ENCODE assay signal across 27 mouse cellular contexts in genomic region chr14:68307973-68308660, GRCm38 (mm10).
DNase-seq lines count a peak whose midpoint lies in the region; ATAC-seq and TF ChIP-seq lines count a peak whose summit lies in the region.
"Had no signal": no experiment of that assay in that cellular context is flagged by ENCODE, and none has a peak within 500 bp of the region (broad histone marks: within the 10 kb centered on the region; RNA-seq: fewer than 3 reads in every experiment).

No protein-coding gene starts in this region.

- H3K4me3 ChIP-seq in forebrain, embryonic 14.5 days (ENCODE audit: low read depth, low read length), result no peak overlapping the region
- H3K4me3 ChIP-seq in forebrain, embryonic 10.5 days, result no peak overlapping the region
- no peak overlapping the region for H3K4me3 ChIP-seq in limb, embryonic 13.5 days
- H3K4me3 ChIP-seq in limb, embryonic 10.5 days, result no peak overlapping the region
- no peak overlapping the region for H3K4me3 ChIP-seq in embryonic facial prominence, embryonic 13.5 days
- no peak overlapping the region for H3K4me3 ChIP-seq in limb, embryonic 14.5 days (replicated peaks; ENCODE audit: low read length)
- H3K4me3 ChIP-seq: heart, adult 2 months; heart, embryonic 13.5 days; limb, embryonic 12.5 days; liver, embryonic 13.5 days; stomach, embryonic 15.5 days had no signal

- no peaks in the 10 kb centered on the region for H3K4me1 ChIP-seq in forebrain, embryonic 14.5 days (ENCODE audit: control insufficient read depth, insufficient read depth, low read length)
- H3K4me1 ChIP-seq in forebrain, embryonic 10.5 days, result no peaks in the 10 kb centered on the region
- no peaks in the 10 kb centered on the region for H3K4me1 ChIP-seq in limb, embryonic 13.5 days
- no peaks in the 10 kb centered on the region for H3K4me1 ChIP-seq in limb, embryonic 10.5 days
- H3K4me1 ChIP-seq in embryonic facial prominence, embryonic 13.5 days, result peaks cover 3% of the 10 kb centered on the region
- no peaks in the 10 kb centered on the region for H3K4me1 ChIP-seq in limb, embryonic 14.5 days (ENCODE audit: control insufficient read depth, insufficient read depth, low read length)
- H3K4me1 ChIP-seq: limb, embryonic 12.5 days; liver, embryonic 13.5 days; stomach, embryonic 15.5 days had no signal

- no peak overlapping the region for H3K4me2 ChIP-seq in forebrain, embryonic 14.5 days (ENCODE audit: low read length)
- no peak overlapping the region for H3K4me2 ChIP-seq in limb, embryonic 13.5 days (replicated peaks)
- H3K4me2 ChIP-seq in embryonic facial prominence, embryonic 13.5 days, result no peak overlapping the region
- H3K4me2 ChIP-seq in limb, embryonic 14.5 days (replicated peaks; ENCODE audit: low read depth, low read length, severe bottlenecking), result no peak overlapping the region
- H3K4me2 ChIP-seq: heart, embryonic 13.5 days; limb, embryonic 12.5 days; liver, embryonic 13.5 days; stomach, embryonic 15.5 days had no signal

- 67% methylated on average over 2 of the region's 2 CpGs for WGBS in forebrain, embryonic 14.5 days
- 88% methylated on average over 2 of the region's 2 CpGs for WGBS in forebrain, embryonic 10.5 days
- 58% methylated on average over 2 of the region's 2 CpGs for WGBS in limb, embryonic 13.5 days
- 80% methylated on average over 2 of the region's 2 CpGs for WGBS in limb, embryonic 10.5 days
- WGBS in embryonic facial prominence, embryonic 13.5 days, result 50% methylated on average over 2 of the region's 2 CpGs
- 63% methylated on average over 2 of the region's 2 CpGs for WGBS in limb, embryonic 14.5 days

- TF ChIP-seq POLR2A in limb, embryonic 14.5 days (IDR thresholded peaks at IDR 0.05; ENCODE audit: borderline replicate concordance, extremely low read depth, insufficient read depth, insufficient read length), result no peak

- no peaks in the 10 kb centered on the region for H3K9me3 ChIP-seq in forebrain, embryonic 14.5 days (replicated peaks; ENCODE audit: control insufficient read depth, low read length)
- H3K9me3 ChIP-seq in forebrain, embryonic 10.5 days, result no peaks in the 10 kb centered on the region
- H3K9me3 ChIP-seq in limb, embryonic 13.5 days, result no peaks in the 10 kb centered on the region
- H3K9me3 ChIP-seq in limb, embryonic 10.5 days (replicated peaks), result no peaks in the 10 kb centered on the region
- no peaks in the 10 kb centered on the region for H3K9me3 ChIP-seq in embryonic facial prominence, embryonic 13.5 days
- no peaks in the 10 kb centered on the region for H3K9me3 ChIP-seq in limb, embryonic 14.5 days (ENCODE audit: control insufficient read depth, low read length)
- H3K9me3 ChIP-seq: heart, embryonic 13.5 days; limb, embryonic 12.5 days; liver, embryonic 13.5 days; stomach, embryonic 15.5 days had no signal

- H3K9ac ChIP-seq in forebrain, embryonic 14.5 days (ENCODE audit: low read length), result no peak overlapping the region
- no peak overlapping the region for H3K9ac ChIP-seq in limb, embryonic 13.5 days
- no peak overlapping the region for H3K9ac ChIP-seq in embryonic facial prominence, embryonic 13.5 days
- H3K9ac ChIP-seq in limb, embryonic 14.5 days (ENCODE audit: low read depth, low read length, severe bottlenecking), result no peak overlapping the region
- H3K9ac ChIP-seq: heart, embryonic 13.5 days; limb, embryonic 12.5 days; liver, embryonic 13.5 days; stomach, embryonic 15.5 days had no signal

- no peaks in the 10 kb centered on the region for H3K36me3 ChIP-seq in forebrain, embryonic 14.5 days (ENCODE audit: control insufficient read depth, insufficient read depth, low read length)
- no peaks in the 10 kb centered on the region for H3K36me3 ChIP-seq in forebrain, embryonic 10.5 days (replicated peaks)
- no peaks in the 10 kb centered on the region for H3K36me3 ChIP-seq in limb, embryonic 13.5 days
- no peaks in the 10 kb centered on the region for H3K36me3 ChIP-seq in limb, embryonic 10.5 days
- H3K36me3 ChIP-seq in embryonic facial prominence, embryonic 13.5 days, result no peaks in the 10 kb centered on the region
- H3K36me3 ChIP-seq in limb, embryonic 14.5 days (ENCODE audit: control insufficient read depth, insufficient read depth, low read length), result no peaks in the 10 kb centered on the region
- H3K36me3 ChIP-seq: heart, embryonic 13.5 days; limb, embryonic 12.5 days; liver, embryonic 13.5 days; stomach, embryonic 15.5 days had no signal

- H3K27me3 ChIP-seq in forebrain, embryonic 14.5 days (replicated peaks; ENCODE audit: control insufficient read depth, insufficient read depth, low read length), result no peaks in the 10 kb centered on the region
- H3K27me3 ChIP-seq in forebrain, embryonic 10.5 days (ENCODE audit: poor library complexity, severe bottlenecking), result no peaks in the 10 kb centered on the region
- H3K27me3 ChIP-seq in limb, embryonic 13.5 days, result no peaks in the 10 kb centered on the region
- no peaks in the 10 kb centered on the region for H3K27me3 ChIP-seq in limb, embryonic 10.5 days (ENCODE audit: low read depth, poor library complexity, severe bottlenecking)
- H3K27me3 ChIP-seq in embryonic facial prominence, embryonic 13.5 days, result no peaks in the 10 kb centered on the region
- no peaks in the 10 kb centered on the region for H3K27me3 ChIP-seq in limb, embryonic 14.5 days (ENCODE audit: control insufficient read depth, insufficient read depth, low read length)
- H3K27me3 ChIP-seq: heart, embryonic 13.5 days; limb, embryonic 12.5 days; liver, embryonic 13.5 days; stomach, embryonic 15.5 days had no signal

- H3K27ac ChIP-seq in forebrain, embryonic 14.5 days (ENCODE audit: low read depth, low read length), result no peak overlapping the region; the same call in 1 of the 2 replicates
- no peak overlapping the region for H3K27ac ChIP-seq in forebrain, embryonic 10.5 days
- H3K27ac ChIP-seq in limb, embryonic 13.5 days, result no peak overlapping the region
- no peak overlapping the region for H3K27ac ChIP-seq in limb, embryonic 10.5 days
- peak overlapping the region; percentile 55; the same call in 1 of the 2 replicates for H3K27ac ChIP-seq in embryonic facial prominence, embryonic 13.5 days
- H3K27ac ChIP-seq in limb, embryonic 14.5 days (replicated peaks; ENCODE audit: low read depth, low read length), result no peak overlapping the region
- H3K27ac ChIP-seq: heart, adult 2 months; heart, embryonic 13.5 days; hindbrain, postnatal 0 days; limb, embryonic 12.5 days; liver, embryonic 13.5 days; stomach, embryonic 15.5 days had no signal

- ATAC-seq in forebrain, embryonic 14.5 days, result peak; percentile 52; the same call in 1 of the 2 replicates
- ATAC-seq in limb, embryonic 13.5 days (ENCODE audit: low FRiP score, low read depth), result peak; percentile 28; the same call in 1 of the 2 replicates
- ATAC-seq in embryonic facial prominence, embryonic 13.5 days (ENCODE audit: insufficient number of reproducible peaks, insufficient read depth, low FRiP score, low TSS enrichment, low read depth), result no peak
- ATAC-seq in limb, embryonic 14.5 days (ENCODE audit: low FRiP score, low read depth), result no peak
- ATAC-seq: hindbrain, postnatal 0 days; intestine, embryonic 16.5 days; Patski had no signal

- peak; percentile 68 for DNase-seq in forebrain, embryonic 14.5 days (ENCODE audit: low spot score)
- DNase-seq in forebrain, embryonic 10.5 days (ENCODE audit: extremely low spot score, low spot score), result no peak
- DNase-seq in limb, embryonic 10.5 days (ENCODE audit: low spot score), result no peak
- DNase-seq in limb, embryonic 14.5 days (ENCODE audit: low spot score), result peak; percentile 29
- DNase-seq in kidney, adult 18-20 months, result no peak
- no peak for DNase-seq in gastrocnemius, postnatal 10 days
- DNase-seq: adrenal gland, adult 8-10 months; cerebellum, adult 9-10 months; gastrocnemius, postnatal 36 days; heart, adult 2 months; heart, postnatal 14 days; kidney, postnatal 25 days; liver, embryonic 13.5 days; lung, adult 2 months; lung, postnatal 36 days; midbrain, embryonic 14.5 days; right cerebral cortex, postnatal 4 days; thymus, adult 18-20 months; thymus, postnatal 36 days had no signal

Comparison
In these comparisons a context has a peak if more than half of its experiments do, and no peak if none do; other contexts are left out.
1. ATAC-seq: peak in forebrain, embryonic 14.5 days (single experiment) and limb, embryonic 13.5 days (single experiment); none in embryonic facial prominence, embryonic 13.5 days (single experiment) and limb, embryonic 14.5 days (single experiment).
2. DNase-seq: peak in forebrain, embryonic 14.5 days (single experiment) and limb, embryonic 14.5 days (single experiment); none in forebrain, embryonic 10.5 days (single experiment), limb, embryonic 10.5 days (single experiment), kidney, adult 18-20 months (single experiment) and gastrocnemius, postnatal 10 days (single experiment).